Mouse (Mus musculus): ENCODE data around the gene Setdb1.
A peak's percentile ranks its signal among the peaks of the same experiment; 100 is the strongest.
"Not testable (repeated sequence)": the region's sequence is repeated elsewhere in the genome, so short reads cannot be mapped to it uniquely, and the experiment has no call there.

The Setdb1 gene

DNA sequence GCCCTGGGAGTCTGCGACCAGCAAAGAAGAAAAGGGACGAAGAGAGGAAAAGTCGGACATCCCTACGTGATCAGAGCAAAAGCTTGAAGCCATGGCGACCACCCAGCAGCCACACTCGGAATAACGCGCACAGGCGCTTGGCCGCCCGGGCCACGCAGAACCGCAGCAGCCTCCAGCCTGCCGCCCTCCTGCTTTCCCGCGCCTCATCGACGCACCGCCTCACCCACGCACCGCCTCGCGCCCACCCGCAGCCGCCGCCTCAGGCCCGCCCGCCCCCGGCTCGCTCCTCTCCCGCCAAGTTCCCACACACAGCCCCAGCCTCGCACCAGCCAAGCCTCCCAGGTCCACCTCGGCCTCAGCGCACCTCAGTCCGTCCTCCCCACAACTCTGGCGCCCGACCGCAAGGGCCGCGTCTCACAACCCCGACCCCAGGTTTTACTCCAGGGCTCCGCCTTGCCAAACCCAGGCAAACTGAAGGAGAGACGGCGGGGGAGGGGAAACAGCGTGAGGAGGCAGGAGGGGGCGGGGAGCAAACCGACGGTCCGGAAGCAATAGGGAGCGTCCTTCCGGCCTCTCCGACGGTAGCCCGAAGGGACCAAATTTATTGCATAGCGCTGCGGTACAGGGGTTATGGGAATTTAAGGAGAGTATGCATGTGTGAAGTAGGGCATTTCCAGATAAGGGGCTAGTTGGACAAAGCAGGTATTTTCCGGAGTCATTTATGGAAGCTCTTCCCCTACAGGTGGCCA lies at the start of gene Setdb1:
TSS of gene Setdb1 (minus strand) at position 502 of the 749 bp plus-strand sequence.
- peak; percentile 92 for DNase-seq (ENCODE audit: low read depth, low spot score)

- no peak for DNase-seq (ENCODE audit: low read depth, low spot score)
Measured at GRCm38 (mm10) chr3:95402741-95403140, 45.7 kb upstream of the Setdb1 start, which contains the start of gene 4930558C23Rik. Gene 4930558C23Rik, minus strand, starts transcription at chr3:95402841.

- peak; percentile 1 for DNase-seq (ENCODE audit: low read depth, low spot score)
Measured at GRCm38 (mm10) chr3:95394385-95394784, 37.4 kb upstream of the Setdb1 start.

GRCm38 (mm10) chr3:95385401-95386075 lies 28.5 kb upstream of the Setdb1 start:
- DNase-seq (ENCODE audit: low read depth, low spot score) = no peak

GRCm38 (mm10) chr3:95373208-95373607 lies 16.2 kb upstream of the Setdb1 start:
- no peak for DNase-seq (ENCODE audit: low read depth, low spot score)

DNA sequence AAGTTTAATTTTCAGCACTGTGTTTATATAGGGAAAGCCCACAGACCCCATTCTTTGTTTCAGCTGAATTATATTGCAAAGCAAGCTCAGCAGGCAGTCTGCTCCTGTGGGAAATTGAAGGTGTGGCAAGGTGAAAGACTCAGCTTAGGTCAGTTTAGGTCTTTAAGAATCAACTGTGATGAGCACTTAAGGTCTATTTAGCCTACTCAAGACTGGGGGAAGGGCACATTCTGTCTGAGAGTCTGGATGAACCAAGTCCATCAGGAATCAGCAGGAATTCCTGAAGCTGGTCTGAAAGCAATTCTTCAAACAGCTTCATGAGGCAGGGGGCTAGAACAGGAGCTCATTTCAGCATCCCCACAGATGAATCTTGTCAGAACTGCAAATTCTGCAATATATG lies 13.1 kb upstream of the Setdb1 start:
- no peak for DNase-seq (ENCODE audit: low read depth, low spot score)

DNA sequence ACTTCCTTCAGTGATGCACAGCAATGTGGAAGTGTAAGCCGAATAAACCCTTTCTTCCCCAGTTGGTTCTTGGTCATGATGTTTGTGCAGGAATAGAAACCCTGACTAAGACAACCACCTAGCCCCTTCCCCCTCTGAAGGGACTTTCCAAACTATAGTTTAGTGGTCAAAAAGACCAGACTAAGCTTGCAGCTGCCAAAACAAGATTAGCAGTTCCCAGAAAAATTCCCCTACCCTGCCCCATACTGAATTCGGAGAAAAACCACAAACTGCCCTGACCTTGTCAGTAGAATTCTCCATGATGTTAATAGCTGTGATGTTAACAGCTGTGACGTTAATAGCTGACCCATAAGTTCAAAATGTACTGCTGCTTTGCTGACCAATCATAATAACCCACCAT lies 3.3 kb upstream of the Setdb1 start:
- DNase-seq (ENCODE audit: low read depth, low spot score) = not testable (repeated sequence)

- no peak for DNase-seq (ENCODE audit: low read depth, low spot score)
Measured at GRCm38 (mm10) chr3:95357746-95358145, 744 bp upstream of the Setdb1 start.

DNA sequence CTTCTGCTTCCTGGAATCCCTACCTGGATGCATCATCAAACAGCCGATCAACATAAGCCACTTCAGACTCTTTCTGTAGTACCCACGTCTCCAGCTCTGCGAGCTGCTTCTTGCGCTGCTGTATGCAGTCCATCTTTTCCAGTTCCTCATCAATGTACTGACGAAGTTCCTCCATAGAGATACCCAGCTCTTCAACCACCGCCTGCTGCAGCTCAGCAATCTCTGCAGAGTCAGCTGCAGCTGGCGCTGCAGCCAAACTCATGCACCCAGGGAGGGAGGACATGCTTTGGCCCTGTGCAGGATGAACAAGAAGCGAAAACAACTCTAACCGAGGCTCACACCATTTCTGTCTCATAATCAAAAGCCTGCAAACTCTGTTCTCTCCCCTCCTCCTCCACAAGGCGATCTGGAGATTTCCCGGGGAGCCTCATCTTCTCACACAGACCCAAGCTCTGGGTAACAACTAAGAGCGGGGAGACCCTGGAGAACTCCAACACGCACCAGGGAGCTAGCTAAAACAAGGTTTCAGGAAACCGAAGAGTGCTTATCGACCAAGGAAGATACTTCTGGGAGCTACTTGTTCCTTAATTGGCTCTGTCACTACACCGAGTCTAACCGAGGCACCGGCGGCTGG lies 974 bp downstream of the Setdb1 start:
- DNase-seq (ENCODE audit: low read depth, low spot score) = not testable (repeated sequence)

DNA sequence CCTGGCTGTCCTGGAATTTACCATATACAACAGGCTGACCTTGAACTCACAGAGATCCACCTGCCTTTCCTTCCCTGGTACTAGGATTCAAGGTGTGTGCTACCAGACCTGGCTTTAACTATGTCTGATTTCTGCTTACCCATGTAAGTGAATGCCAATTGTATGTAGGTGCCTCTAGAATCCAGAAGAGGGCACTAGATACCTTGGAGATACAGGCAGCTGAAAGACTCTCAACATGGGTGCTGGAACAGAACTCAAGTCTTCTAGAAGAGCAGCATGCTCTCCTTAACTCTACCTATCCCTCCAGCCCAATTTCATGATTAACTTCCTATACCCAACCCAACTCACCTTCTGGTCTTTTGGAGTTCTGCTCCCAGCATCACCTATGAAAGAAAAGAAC lies 7.5 kb downstream of the Setdb1 start:
- DNase-seq (ENCODE audit: low read depth, low spot score) = no peak

DNA sequence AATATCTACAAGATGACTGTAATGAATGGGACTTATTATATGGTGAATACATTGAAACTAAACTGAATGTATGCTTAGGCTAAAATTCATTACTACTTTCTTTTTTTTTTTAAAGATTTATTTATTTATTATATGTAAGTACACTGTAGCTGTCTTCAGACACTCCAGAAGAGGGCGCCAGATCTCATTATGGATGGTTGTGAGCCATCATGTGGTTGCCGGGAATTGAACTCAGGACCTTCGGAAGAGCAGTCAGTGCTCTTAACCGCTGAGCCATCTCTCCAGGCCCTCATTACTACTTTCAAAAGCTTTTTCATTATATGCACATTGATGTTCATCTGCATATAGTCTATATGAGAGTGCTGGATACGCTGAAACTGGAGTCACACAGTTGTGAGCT lies 8.7 kb downstream of the Setdb1 start:
- not testable (repeated sequence) for DNase-seq (ENCODE audit: low read depth, low spot score)

DNA sequence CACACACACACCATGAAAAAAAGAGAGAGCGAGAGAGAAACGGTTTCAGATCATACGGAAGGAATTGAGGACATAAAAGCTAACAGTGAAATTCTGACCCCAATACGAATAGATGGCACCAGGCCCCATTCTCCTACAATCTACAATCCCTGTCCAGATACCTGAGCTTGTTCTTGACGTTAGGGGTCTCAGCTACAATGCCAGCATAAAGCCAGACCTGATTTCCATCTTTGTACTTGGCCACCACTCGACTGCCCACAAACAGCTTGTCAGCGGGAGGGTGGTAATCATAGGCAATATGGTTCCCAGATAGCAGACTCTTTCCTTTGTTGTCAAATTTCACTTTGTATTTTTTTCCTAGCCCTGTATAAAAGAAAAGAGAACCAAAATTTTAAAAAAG lies 10.5 kb downstream of the Setdb1 start:
- no peak for DNase-seq (ENCODE audit: low read depth, low spot score)

- not testable (repeated sequence) for DNase-seq (ENCODE audit: low read depth, low spot score)
Measured at GRCm38 (mm10) chr3:95343356-95344000, 13.5 kb downstream of the Setdb1 start.

DNA sequence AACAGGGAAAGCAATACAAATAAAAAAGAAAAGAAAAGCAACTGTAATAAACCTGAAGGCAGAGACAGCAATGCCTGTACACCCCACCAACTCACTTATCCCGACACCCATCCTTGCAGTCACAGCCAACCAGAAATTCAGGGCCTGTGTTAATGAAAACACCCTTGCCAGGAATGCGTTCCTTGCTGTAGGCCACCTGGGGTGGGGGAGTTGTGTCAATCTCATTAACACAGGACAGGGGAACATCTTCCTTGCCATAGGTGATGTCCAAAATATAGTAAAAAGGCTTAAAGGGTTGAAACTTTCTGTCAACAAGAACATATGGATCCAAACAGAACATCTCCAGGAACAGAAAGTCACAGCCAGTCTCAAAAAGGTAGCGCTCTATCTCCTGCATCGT lies 18.8 kb downstream of the Setdb1 start:
- no peak for DNase-seq (ENCODE audit: low read depth, low spot score)

GRCm38 (mm10) chr3:95337345-95337744 lies 19.7 kb downstream of the Setdb1 start:
- DNase-seq (ENCODE audit: low read depth, low spot score) = no peak

GRCm38 (mm10) chr3:95331528-95331927 lies 25.5 kb downstream of the Setdb1 start:
- no peak for DNase-seq (ENCODE audit: low read depth, low spot score)

DNA sequence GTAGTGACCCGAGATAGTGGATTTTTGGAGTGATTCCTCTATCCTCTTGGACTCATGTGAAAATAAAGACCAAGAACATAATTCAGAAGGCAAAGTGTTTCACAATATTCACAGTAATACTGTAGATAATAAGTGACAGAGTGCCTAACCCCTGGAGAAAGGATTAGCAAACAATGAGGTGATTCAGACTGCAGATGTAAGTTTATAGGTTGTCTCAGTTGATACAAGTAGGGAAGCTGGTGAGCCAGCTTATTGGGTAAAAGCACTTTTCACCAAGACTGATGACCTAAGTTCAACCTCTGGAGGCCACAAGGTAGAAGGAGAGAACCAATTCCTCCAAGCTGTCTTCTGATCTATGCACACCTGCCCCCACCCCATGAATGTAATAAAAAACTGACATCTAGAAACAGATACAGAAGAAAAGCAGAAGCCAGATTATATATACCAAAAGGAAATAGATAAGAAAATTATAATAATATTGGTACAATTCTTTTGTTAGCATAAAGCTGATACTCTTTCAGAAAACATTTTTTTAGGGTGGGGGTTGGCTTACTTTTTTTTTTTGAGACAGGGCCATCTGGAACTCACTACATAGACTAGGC lies 28.1 kb downstream of the Setdb1 start:
- no peak for DNase-seq (ENCODE audit: low read depth, low spot score)

GRCm38 (mm10) chr3:95324454-95325144 lies 32.4 kb downstream of the Setdb1 start:
- DNase-seq (ENCODE audit: low read depth, low spot score) = no peak

GRCm38 (mm10) chr3:95323429-95323828 lies 33.6 kb downstream of the Setdb1 start:
- DNase-seq (ENCODE audit: low read depth, low spot score) = no peak

DNA sequence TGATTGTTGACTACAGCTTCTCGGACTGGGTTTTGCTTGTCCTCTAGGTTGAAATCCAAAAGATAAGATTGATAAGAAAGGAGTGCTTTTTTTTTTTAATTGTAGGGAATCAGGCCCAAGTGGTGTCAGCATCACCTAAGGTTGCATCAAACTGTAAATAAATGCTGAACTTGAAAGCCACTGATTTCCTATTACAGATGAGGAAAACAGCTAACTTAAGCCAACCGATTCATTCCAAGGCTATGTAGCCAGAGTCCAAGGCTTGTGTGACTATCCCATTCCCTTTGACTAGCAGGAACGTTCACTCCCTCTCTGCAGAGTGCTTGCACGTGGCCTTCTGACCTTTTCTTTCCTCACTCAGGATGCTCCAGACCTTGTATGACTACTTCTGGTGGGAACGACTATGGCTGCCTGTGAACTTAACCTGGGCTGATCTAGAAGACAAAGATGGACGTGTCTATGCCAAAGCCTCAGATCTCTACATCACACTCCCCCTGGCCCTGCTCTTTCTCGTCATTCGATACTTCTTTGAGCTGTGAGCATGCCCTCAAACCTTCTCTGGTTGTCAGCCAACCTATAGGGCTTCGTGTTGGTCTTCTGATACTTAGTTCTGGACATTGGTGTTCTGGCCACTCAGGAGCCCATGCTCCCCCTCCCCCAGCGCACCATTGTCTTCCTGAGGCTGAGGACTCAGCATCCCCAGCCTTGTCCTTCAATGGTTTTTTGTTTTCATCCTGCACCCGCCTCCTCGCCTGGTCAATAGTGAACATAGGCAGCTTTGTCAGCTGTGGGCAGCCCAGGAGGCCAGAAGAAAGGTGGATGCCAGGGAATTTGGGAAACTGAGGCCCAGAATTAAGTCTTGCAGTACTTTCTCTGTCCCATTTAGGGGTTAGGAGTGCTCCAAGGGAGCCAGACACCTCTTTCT lies 37.0 kb downstream of the Setdb1 start:
- peak; percentile 35 for DNase-seq (ENCODE audit: low read depth, low spot score)

Data from telencephalon, adult 2 months (tissue).